Mouse (Mus musculus) myocyte (in vitro differentiated cells): ENCODE measurements at regions not wholly inside any gene's neighbourhood (a gene's known extent, or its start where the extent isn't known, plus 50 kb on each side); places are given as distances from the start of the nearest gene placed in this dataset.

Experiments used
- MAX ChIP-seq: IDR thresholded peaks from one replicate; pipeline ENCODE4 v1.6.1; 2011; ENCODE audit warnings: low read depth, mild to moderate bottlenecking, control low read depth
- MYOG ChIP-seq, 3 experiments: IDR thresholded peaks; one replicate each; pipeline ENCODE4 v1.6.1; 2011; ENCODE audit warnings: control low read depth in 2 of 3, low read depth in 2 of 3, mild to moderate bottlenecking in 2 of 3; ENCODE audit not compliant: insufficient read length in 2 of 3, control insufficient read depth in 1 of 3, insufficient read depth in 1 of 3
- POLR2A ChIP-seq: IDR thresholded peaks from one replicate; pipeline ENCODE4 v1.6.1; 2011; ENCODE audit warnings: low read depth, mild to moderate bottlenecking, control low read depth, moderate library complexity; ENCODE audit not compliant: insufficient read length
- POLR2AphosphoS2 ChIP-seq: IDR thresholded peaks from one replicate; pipeline ENCODE4 v1.6.1; 2011; ENCODE audit warnings: low read depth, control low read depth; ENCODE audit not compliant: insufficient read length
- REST ChIP-seq: IDR thresholded peaks from one replicate; pipeline ENCODE4 v1.6.1; 2011; ENCODE audit warnings: mild to moderate bottlenecking, control low read depth, moderate library complexity; ENCODE audit not compliant: insufficient read depth, insufficient read length
- TCF3 ChIP-seq: IDR thresholded peaks from one replicate; pipeline ENCODE4 v1.6.1; 2011; ENCODE audit warnings: low read depth, control low read depth; ENCODE audit not compliant: insufficient read length
- USF1 ChIP-seq: IDR thresholded peaks from one replicate; pipeline ENCODE4 v1.6.1; 2011; ENCODE audit warnings: low read depth, mild to moderate bottlenecking, control low read depth, moderate library complexity

GRCm38 (mm10) chr13:6877018-6877901, 228.7 kb upstream of the Pfkp start:
- TF ChIP-seq TCF3 (no peak), POLR2A (no peak), POLR2AphosphoS2 (no peak), MAX (no peak), USF1 (no peak), MYOG (IDR thresholded peaks at IDR 0.05; ENCODE audit: control insufficient read depth in 1 of 3, insufficient read depth in 1 of 3, insufficient read length in 2 of 3, low read depth in 2 of 3) (no peak), REST (no peak)
